Mouse (Mus musculus) liver, adult 2 months (tissue): Measurements from ENCODE around the gene Hsd17b6.

Source experiments
- CTCF ChIP-seq: fragments of 200-500 bp; IDR thresholded peaks from 2 replicates; pipeline ENCODE4 v1.5.1; 2011; ENCODE audit warnings: low read depth, low read length, control low read depth
- POLR2A ChIP-seq: fragments of 200-500 bp; IDR thresholded peaks from 2 replicates; pipeline ENCODE4 v1.6.1; 2011; ENCODE audit warnings: low read length, control low read depth; ENCODE audit not compliant: insufficient read depth; ENCODE audit errors: extremely low read depth

GRCm38 (mm10) chr10:127984650-127985049 lies 22.8 kb downstream of the Hsd17b6 start:
- TF ChIP-seq CTCF: no peak
- no peak for TF ChIP-seq POLR2A
